Mouse (Mus musculus) R1 (cell line): ENCODE data around the gene Fam196b.
A peak's percentile ranks its signal among the peaks of the same experiment; 100 is the strongest.

Source experiments
- DNase-seq: peaks from one replicate; pipeline ENCODE4 v3.0.0-alpha.2; 2018; ENCODE audit warnings: low read depth, low spot score

Fam196b gene

DNA sequence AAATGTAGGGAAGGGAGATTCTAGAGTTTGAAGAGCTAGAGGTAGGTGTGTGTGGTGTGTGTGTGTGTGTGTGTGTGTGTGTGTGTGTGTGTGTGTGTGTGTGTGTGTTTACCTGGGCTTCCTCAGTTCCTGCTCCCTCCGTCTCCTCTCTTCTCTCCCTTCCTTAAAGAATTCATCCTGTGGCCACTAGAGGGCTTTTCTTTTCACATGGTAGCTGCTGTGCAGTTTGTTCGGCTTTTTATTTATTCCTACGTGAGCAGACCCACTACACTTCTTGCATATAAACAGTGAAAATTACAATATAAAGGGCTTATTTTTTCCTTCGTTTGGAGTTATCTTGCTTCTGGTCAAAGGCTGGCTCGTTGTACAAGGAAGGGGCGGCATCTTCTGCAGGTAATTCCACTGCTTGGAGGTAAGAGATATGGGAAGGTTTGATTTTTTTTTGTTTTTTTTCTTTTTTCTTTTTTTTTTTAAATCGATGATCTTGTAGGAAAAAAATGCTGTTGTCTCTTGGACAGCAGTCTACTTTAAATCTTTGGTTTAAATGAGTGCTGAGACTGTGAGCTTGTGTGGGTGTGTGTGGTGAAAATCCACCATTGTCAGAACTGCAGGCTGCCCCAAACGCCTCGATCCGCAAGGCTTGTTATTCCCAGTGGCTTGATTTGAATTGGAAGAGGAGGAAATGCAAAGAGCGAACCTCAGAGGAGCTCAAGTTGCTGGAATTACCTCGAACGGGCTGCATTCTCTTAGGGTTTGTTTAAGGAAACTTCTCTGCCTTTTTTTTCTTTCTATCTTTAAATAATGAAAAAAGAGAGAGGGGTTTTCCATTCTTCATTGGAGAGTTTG, at the start of gene Fam196b:
Gene Fam196b (plus strand): TSS at position 289 of the 846 bp plus-strand sequence.
- DNase-seq: peak; percentile 90

- DNase-seq: no peak
These were observed 42.6 kb upstream of the Fam196b start for GRCm38 (mm10) chr11:34272016-34272415.

GRCm38 (mm10) chr11:34275941-34276340, 38.7 kb upstream of the Fam196b start:
- peak; percentile 36 for DNase-seq

DNA sequence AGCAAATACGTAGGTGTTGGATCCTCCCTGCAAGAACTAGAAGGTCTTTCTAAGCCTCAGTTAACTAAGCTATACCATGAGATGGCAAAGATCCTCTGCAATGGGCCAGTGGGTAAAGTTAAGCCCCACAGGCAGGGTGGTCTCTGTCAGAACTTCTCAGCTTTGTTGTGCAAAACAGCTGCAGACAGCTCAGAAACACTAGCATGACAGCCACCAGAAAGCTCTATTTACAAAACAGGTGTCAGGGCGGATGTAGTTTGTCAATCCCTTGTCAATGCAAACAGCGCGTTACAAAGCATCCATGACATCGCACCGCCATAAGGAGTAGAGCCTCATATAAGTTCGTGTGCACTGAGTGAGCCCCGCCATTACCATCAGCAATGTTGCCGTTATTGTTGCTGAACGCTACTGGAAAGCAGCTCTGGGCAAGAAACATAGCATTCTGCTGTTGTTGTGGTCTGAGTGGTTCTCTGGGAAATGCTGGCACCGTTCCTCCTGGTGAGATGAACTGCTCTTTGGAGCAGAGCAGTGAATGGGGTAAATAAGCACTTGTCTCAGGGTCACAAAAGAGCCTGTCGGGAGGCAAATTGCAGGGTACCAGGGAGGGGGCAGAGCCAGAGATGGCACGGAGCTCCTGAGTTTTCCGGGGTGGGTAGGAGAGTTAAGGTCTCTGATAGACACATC, 38.1 kb upstream of the Fam196b start:
- DNase-seq: peak; percentile 36

DNA sequence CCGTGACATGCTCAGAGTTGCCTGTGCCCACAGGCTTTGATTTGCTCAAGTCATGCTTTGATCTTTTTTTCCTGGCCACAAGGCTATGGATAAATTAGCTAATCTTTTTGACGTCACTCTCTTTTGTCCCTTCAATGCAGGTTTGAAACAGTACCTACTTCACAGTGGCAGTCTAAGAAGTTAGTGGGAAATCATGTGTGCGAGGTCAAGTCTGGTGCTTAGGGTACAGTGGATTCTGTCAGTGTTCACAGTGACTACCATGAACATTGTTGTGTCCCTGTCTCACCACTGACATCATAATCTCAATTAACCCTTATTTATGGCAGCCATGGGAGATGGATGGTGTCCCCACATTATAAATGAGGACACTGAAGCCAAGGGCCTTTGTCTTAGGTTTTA, 37.6 kb upstream of the Fam196b start:
- no peak for DNase-seq

DNA sequence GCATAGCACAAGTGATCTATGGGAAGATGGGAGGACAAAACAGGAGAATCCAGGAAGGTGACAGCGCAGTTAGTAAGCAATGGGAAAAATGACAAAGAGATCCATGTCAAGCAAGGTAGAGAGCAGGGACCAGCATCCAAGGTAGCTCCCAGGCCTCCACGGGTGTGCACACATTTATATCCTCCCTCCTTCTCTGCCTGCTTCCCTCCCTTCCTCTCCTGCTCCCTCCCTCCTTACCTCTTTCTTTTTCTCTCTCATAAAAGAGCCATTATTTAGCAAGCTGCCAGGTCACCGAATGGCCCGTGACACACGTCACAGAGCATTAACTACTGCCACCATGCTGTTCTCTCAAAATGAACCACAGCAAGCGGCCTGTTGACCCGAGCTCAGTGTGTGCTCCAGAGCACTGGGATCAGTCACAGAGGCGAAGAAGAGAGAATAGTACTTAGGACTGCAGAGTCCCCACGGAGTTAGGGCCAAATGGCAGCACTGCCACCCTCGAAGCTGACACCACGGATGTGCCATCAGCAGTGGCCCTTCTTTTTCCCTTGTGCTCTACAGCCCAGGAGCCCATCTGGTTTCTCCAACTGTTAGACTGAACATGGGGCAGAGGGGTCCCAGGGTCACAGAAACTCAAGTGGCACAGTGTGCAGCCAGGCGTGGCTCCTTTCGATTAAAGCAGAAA, 30.4 kb upstream of the Fam196b start:
- DNase-seq: no peak

DNA sequence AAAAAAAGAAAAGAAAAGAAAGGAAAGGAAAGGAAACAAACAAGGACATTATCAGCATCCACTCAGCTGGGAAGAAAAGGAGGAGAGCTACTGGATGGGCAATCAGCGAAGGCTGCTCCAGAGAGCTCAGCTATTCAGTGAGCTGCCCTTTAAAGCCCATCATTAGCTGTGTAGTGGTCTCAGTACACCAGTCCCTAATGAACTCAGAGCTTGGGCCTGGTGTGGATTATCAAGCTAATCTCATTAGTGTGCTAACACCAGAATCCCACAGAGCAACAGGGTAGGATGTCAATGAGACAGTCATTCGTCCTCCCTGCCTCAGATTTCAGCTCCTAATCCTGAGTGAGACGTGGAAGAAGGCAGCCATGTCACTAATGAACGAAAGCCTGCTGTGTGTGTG, 24.4 kb upstream of the Fam196b start:
- DNase-seq: no peak

GRCm38 (mm10) chr11:34290708-34291107, 23.9 kb upstream of the Fam196b start:
- DNase-seq: no peak

GRCm38 (mm10) chr11:34291304-34291703, 23.3 kb upstream of the Fam196b start:
- DNase-seq: no peak

GRCm38 (mm10) chr11:34297698-34298378, 16.8 kb upstream of the Fam196b start:
- peak; percentile 85 for DNase-seq

DNA sequence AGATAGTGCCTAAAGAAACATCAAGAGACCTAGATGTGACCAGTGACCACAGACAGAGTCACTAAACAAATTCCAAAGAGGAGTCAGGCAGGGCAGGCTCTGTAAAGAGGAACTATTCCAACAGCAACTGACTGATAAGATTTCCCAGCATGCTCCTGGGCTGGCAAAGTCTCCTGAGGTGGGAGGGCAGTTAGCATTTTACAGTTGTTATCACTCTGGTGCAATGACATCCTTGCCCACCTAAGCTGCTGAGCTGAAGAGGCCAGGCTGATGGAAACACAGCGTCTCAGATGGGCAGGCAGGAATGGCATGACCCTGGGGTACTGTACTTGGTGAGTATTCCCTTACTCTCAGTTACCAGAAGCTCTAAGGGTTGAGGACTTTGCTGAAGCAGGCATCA, 15.1 kb upstream of the Fam196b start:
- DNase-seq: no peak

DNA sequence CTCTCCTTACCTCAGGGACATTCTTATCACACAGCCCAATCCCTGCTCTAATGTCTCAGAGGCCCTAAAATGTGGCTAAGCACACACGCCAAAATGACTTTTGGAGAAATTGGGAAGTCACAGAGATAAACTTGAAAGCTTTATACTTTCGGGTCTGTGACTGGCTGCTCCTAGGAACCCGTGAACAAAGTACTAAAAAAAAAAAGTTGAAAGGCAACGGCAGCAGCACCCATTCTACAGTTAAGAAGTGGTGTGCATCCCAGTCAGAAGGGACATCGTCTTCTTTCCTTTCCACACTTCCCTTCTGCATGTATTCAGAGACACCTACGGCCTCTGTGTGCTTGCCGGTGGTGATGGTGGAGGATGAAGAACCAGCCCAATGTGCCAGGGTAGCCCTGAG, 14.6 kb upstream of the Fam196b start:
- no peak for DNase-seq

- no peak for DNase-seq
These were observed 8.4 kb upstream of the Fam196b start for GRCm38 (mm10) chr11:34306231-34306630.

- DNase-seq: no peak
These were observed 5.9 kb upstream of the Fam196b start for GRCm38 (mm10) chr11:34308731-34309130.

- DNase-seq: no peak
These were observed 5.3 kb upstream of the Fam196b start for GRCm38 (mm10) chr11:34309360-34309759.

DNA sequence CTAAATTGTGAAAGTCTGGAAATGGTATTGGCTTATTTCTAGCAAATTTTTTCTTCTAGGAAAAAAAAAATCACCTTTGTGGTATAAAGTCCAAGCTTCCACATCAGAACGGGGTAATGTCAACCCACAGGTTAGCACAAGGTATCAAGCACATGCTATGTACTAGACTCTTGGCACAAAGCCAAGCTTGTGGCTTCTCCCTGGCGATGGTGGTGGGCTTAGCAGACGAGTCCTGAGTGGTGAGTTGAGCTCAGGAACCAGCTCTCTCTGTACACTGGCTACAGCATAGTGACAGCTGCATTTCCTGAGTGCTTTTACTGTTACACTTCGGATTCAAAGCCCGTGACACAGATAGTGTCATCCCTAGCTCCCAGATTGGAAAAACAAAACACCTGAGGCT, 2.9 kb upstream of the Fam196b start:
- DNase-seq: no peak

DNA sequence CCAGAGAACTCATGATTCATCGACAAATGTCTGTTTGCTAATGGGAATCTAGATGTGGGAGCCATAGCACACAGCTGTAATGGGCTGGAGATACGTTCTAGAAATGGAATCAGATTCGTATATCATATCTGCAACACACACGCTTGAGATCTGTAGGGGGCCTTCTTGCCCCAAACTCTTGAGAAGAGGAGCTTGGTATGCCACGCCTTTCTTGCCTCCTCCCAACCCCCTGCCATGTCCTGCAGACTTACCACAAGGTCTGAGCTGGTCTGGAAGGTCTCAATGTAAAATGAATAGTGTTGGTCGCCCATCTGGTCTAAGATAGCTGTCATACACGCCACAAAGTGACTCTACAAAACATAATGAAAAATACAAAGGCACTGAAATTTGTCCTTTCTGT, 2.4 kb upstream of the Fam196b start:
- DNase-seq: no peak

DNA sequence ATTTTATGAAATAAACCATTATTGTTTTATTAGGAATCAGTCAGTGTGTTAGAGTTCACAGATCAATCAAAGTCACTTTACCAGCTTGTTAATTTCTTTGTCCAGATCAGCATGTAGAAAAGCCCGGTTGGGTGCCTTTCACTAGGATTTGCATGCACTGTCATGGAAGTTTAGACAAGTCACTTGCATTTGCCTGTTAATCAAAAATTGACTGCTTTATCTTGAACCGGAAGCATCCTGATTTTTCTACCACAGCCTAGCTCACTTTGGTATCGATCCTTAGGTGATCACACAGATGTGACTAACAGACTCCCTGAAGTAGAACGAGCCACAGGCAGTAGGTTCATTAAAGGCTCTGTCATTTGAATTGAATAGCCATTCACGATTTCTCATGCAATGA, 761 bp downstream of the Fam196b start:
- peak; percentile 92 for DNase-seq

- DNase-seq: no peak
These were observed 1.6 kb downstream of the Fam196b start for GRCm38 (mm10) chr11:34316176-34316575.

DNA sequence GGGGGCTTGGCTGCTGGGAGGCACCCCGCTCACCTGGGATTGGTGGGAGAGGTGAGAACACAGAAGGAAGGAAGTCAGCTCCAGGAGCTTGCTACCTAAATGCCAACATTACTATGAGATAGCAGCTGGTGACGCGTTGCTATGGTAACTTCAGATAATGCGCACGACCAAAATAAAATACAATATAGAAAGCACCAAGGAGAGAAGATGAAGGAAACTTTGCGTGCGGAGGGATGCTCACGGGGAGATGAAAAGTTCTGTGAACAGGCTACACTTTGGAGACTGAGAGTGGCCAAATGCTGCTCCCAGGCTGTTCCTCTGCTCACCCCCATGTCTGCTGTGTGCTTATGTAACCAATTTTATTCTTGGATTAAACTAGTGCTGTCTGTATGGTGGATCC, 2.4 kb downstream of the Fam196b start:
- DNase-seq: peak; percentile 12

GRCm38 (mm10) chr11:34319282-34319681, 4.7 kb downstream of the Fam196b start:
- DNase-seq: no peak

DNA sequence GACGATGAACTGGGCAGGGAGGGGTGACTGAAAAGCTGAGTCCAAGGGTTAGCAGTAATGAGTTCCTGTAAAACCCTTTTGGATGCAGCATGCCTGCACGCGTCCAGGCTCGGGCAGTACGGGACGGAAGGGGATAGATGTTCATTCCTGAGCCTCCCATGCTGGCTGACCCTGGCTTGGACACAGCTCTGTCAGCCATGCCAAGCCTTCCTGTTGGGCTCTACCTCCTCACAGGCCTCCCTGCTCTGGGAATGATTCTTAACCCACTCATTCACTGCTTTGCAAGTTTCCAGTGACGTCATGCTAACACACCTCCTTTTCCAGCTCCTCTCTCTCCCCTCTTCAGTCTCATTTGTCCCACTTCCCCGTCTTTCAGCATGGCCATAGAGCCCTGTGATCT, 9.0 kb downstream of the Fam196b start:
- no peak for DNase-seq
